In genomic region chr5:124498221-124498876, GRCm38 (mm10) we compare ENCODE assay signal across 10 mouse cellular contexts. TPM values are rescaled to one million over a fixed set of nuclear protein-coding genes. Genes with fewer than 3 reads are reported as not detected.
DNase-seq lines count a peak whose midpoint lies in the region; ATAC-seq and TF ChIP-seq lines count a peak whose summit lies in the region.
"Had no signal": no experiment of that assay in that cellular context is flagged by ENCODE, and none has a peak within 500 bp of the region (broad histone marks: within the 10 kb centered on the region; RNA-seq: fewer than 3 reads in every experiment).

No protein-coding gene starts in this region.

- peak overlapping the region; percentile 79 for H3K27ac ChIP-seq in bone marrow macrophage, adult 2 months (ENCODE audit: insufficient read depth, low read depth, low read length)
- H3K27ac ChIP-seq in lung, postnatal 0 days (ENCODE audit: low read length), result peak overlapping the region; percentile 58
- H3K27ac ChIP-seq in hindbrain, embryonic 12.5 days, result no peak overlapping the region
- H3K27ac ChIP-seq: embryonic facial prominence, embryonic 13.5 days had no signal

- H3K36me3 ChIP-seq in lung, postnatal 0 days (ENCODE audit: insufficient read depth, low read length), result peaks cover 9% of the 10 kb centered on the region; the same call in 1 of the 2 replicates
- H3K36me3 ChIP-seq in hindbrain, embryonic 12.5 days, result peaks cover 25% of the 10 kb centered on the region

- no peaks in the 10 kb centered on the region for H3K27me3 ChIP-seq in lung, postnatal 0 days (replicated peaks; ENCODE audit: insufficient read depth, low read length)
- no peaks in the 10 kb centered on the region for H3K27me3 ChIP-seq in hindbrain, embryonic 12.5 days
- H3K27me3 ChIP-seq: embryonic facial prominence, embryonic 13.5 days had no signal

- ATAC-seq in lung, postnatal 0 days, result peak; percentile 80
- ATAC-seq in hindbrain, embryonic 12.5 days (ENCODE audit: low FRiP score), result no peak
- no peak for ATAC-seq in cerebellum, adult (ENCODE audit: insufficient number of reproducible peaks, low FRiP score, low TSS enrichment)

- no peak overlapping the region for H3K4me2 ChIP-seq in lung, postnatal 0 days (replicated peaks; ENCODE audit: low read depth, low read length)
- no peak overlapping the region for H3K4me2 ChIP-seq in hindbrain, embryonic 12.5 days (replicated peaks)
- H3K4me2 ChIP-seq: embryonic facial prominence, embryonic 13.5 days had no signal

- H3K9me3 ChIP-seq in lung, postnatal 0 days (ENCODE audit: low read length), result no peaks in the 10 kb centered on the region
- no peaks in the 10 kb centered on the region for H3K9me3 ChIP-seq in hindbrain, embryonic 12.5 days (replicated peaks)
- H3K9me3 ChIP-seq: embryonic facial prominence, embryonic 13.5 days had no signal

- no peak for TF ChIP-seq CTCF in bone marrow macrophage, adult 2 months (IDR thresholded peaks at IDR 0.05; ENCODE audit: low read depth, low read length)
- no peak for TF ChIP-seq CTCF in lung, postnatal 0 days (IDR thresholded peaks at IDR 0.05)

- peaks cover 27% of the 10 kb centered on the region for H3K4me1 ChIP-seq in bone marrow macrophage, adult 2 months (ENCODE audit: control insufficient read depth, insufficient read depth, low read length)
- H3K4me1 ChIP-seq in lung, postnatal 0 days (ENCODE audit: insufficient read depth, low read depth, low read length), result 0 out of 2 replicates have a peak, but pooled peaks cover 6% of the 10 kb centered on the region
- peaks cover 14% of the 10 kb centered on the region for H3K4me1 ChIP-seq in hindbrain, embryonic 12.5 days
- H3K4me1 ChIP-seq: embryonic facial prominence, embryonic 13.5 days had no signal

- peak; percentile 42 for DNase-seq in kidney, adult 11 months
- no peak for DNase-seq in kidney, adult 18-20 months
- DNase-seq in heart, postnatal 4 days, result peak; percentile 67
- DNase-seq in lung, postnatal 0 days (ENCODE audit: low spot score), result peak; percentile 75
- DNase-seq in thymus, postnatal 36 days, result no peak

- H3K4me3 ChIP-seq in bone marrow macrophage, adult 2 months (ENCODE audit: insufficient read depth, low read length), result no peak overlapping the region
- H3K4me3 ChIP-seq in lung, postnatal 0 days (ENCODE audit: low read depth, low read length), result no peak overlapping the region
- no peak overlapping the region for H3K4me3 ChIP-seq in hindbrain, embryonic 12.5 days
- H3K4me3 ChIP-seq: embryonic facial prominence, embryonic 13.5 days; myocyte had no signal

- WGBS in lung, postnatal 0 days, result 50% methylated on average over 9 of the region's 9 CpGs
- 73% methylated on average over 9 of the region's 9 CpGs for WGBS in hindbrain, embryonic 12.5 days

- no peak overlapping the region for H3K9ac ChIP-seq in lung, postnatal 0 days (replicated peaks; ENCODE audit: low read depth)
- H3K9ac ChIP-seq in hindbrain, embryonic 12.5 days, result no peak overlapping the region
- H3K9ac ChIP-seq: embryonic facial prominence, embryonic 13.5 days had no signal

- TF ChIP-seq EP300 in lung, postnatal 0 days (IDR thresholded peaks at IDR 0.05), result peak; percentile 41; the same call in 1 of the 2 replicates

- TF ChIP-seq POLR2A in bone marrow macrophage, adult 2 months (IDR thresholded peaks at IDR 0.05; ENCODE audit: borderline replicate concordance, low read depth, low read length), result no peak

RNA-seq across cellular contexts. Expression of gene Snrnp35, which starts 15.4 kb away (rescaled TPM):
- polyA plus RNA-seq in bone marrow macrophage, adult 2 months (2012; ENCODE audit: insufficient read depth, insufficient read length, missing spikeins), result 20.5 and 21.6 TPM in 2 replicates
- 10 to 100 TPM; 19.3 to 23.5 TPM for total RNA-seq in heart, postnatal 4 days (2021)
- 11.7 and 12.8 TPM in 2 replicates for polyA plus RNA-seq in lung, postnatal 0 days (2015; fragmentation: Nextera tagmentation; extraction: Ambion mirVana)
- 23.8 and 27.2 TPM in 2 replicates for polyA plus RNA-seq in hindbrain, embryonic 12.5 days (2016; fragmentation: Nextera tagmentation; extraction: Ambion mirVana)

RNA-seq across cellular contexts. Expression of gene Rilpl2, which starts 20.2 kb away (rescaled TPM):
- 106 and 113 TPM in 2 replicates for polyA plus RNA-seq in bone marrow macrophage, adult 2 months (2012; ENCODE audit: insufficient read depth, insufficient read length, missing spikeins)
- total RNA-seq in heart, postnatal 4 days (2021), result 10 to 100 TPM in 1 of 2 experiments, 1 to 10 TPM in 1; 8.3 to 10.9 TPM
- polyA plus RNA-seq in lung, postnatal 0 days (2015; fragmentation: Nextera tagmentation; extraction: Ambion mirVana), result 31.5 and 32.7 TPM in 2 replicates
- polyA plus RNA-seq in hindbrain, embryonic 12.5 days (2016; fragmentation: Nextera tagmentation; extraction: Ambion mirVana), result 18.0 and 20.0 TPM in 2 replicates

RNA-seq across cellular contexts. Expression of gene Rilpl1, which starts 32.8 kb away (rescaled TPM):
- polyA plus RNA-seq in bone marrow macrophage, adult 2 months (2012; ENCODE audit: insufficient read depth, insufficient read length, missing spikeins), result 2.4 and 2.8 TPM in 2 replicates
- 10 to 100 TPM; 50.3 to 53.6 TPM for total RNA-seq in heart, postnatal 4 days (2021)
- polyA plus RNA-seq in lung, postnatal 0 days (2015; fragmentation: Nextera tagmentation; extraction: Ambion mirVana), result 24.4 and 26.6 TPM in 2 replicates
- polyA plus RNA-seq in hindbrain, embryonic 12.5 days (2016; fragmentation: Nextera tagmentation; extraction: Ambion mirVana), result 18.9 and 20.9 TPM in 2 replicates

RNA-seq across cellular contexts. Expression of gene Tmed2, which starts 42.1 kb away (rescaled TPM):
- polyA plus RNA-seq in bone marrow macrophage, adult 2 months (2012; ENCODE audit: insufficient read depth, insufficient read length, missing spikeins), result 339 and 358 TPM in 2 replicates
- 100 to 1,000 TPM; 217 to 226 TPM for total RNA-seq in heart, postnatal 4 days (2021)
- polyA plus RNA-seq in lung, postnatal 0 days (2015; fragmentation: Nextera tagmentation; extraction: Ambion mirVana), result 478 and 479 TPM in 2 replicates
- polyA plus RNA-seq in hindbrain, embryonic 12.5 days (2016; fragmentation: Nextera tagmentation; extraction: Ambion mirVana), result 418 and 446 TPM in 2 replicates

RNA-seq across cellular contexts. Expression of gene Ddx55, which starts 54.3 kb away (rescaled TPM):
- polyA plus RNA-seq in bone marrow macrophage, adult 2 months (2012; ENCODE audit: insufficient read depth, insufficient read length, missing spikeins), result 9.2 and 11.8 TPM in 2 replicates
- 1 to 10 TPM; 7.8 to 8.5 TPM for total RNA-seq in heart, postnatal 4 days (2021)
- polyA plus RNA-seq in lung, postnatal 0 days (2015; fragmentation: Nextera tagmentation; extraction: Ambion mirVana), result 6.3 and 6.7 TPM in 2 replicates
- 18.0 and 19.1 TPM in 2 replicates for polyA plus RNA-seq in hindbrain, embryonic 12.5 days (2016; fragmentation: Nextera tagmentation; extraction: Ambion mirVana)

Comparison
In these comparisons a context has a peak if more than half of its experiments do, and no peak if none do; other contexts are left out.
1. DNase-seq: peak in kidney, adult 11 months (single experiment), heart, postnatal 4 days (single experiment) and lung, postnatal 0 days (single experiment); none in kidney, adult 18-20 months (single experiment) and thymus, postnatal 36 days (0 of 2).